Mouse (Mus musculus): ENCODE measurements around the gene Tspan10. TPM values are rescaled to one million over a fixed set of nuclear protein-coding genes. Genes with fewer than 3 reads are reported as not detected.

Gene Tspan10
- polyA plus RNA-seq, 1 experiment from 2014 or later = not detected

- no peak for DNase-seq (ENCODE audit: low spot score)
- Histone ChIP-seq H3K27ac (no peak overlapping the region), H3K4me3 (replicated peaks; ENCODE audit: low read depth, low read length) (no peak overlapping the region), H3K27me3 (ENCODE audit: insufficient read depth, low read length) (no peaks in the 10 kb centered on the region), H3K4me1 (replicated peaks; ENCODE audit: insufficient read depth, low read length) (no peaks in the 10 kb centered on the region; the same call in 1 of the 2 replicates), H3K9ac (ENCODE audit: low read depth, low read length) (no peak overlapping the region), H3K9me3 (replicated peaks; ENCODE audit: low read length) (no peaks in the 10 kb centered on the region), H3K36me3 (ENCODE audit: insufficient read depth, low read length) (no peaks in the 10 kb centered on the region), H3K4me2 (ENCODE audit: low read length) (no peak overlapping the region)
- WGBS = 54% methylated on average over 3 of the region's 3 CpGs
- no peak for TF ChIP-seq CTCF (IDR thresholded peaks at IDR 0.05; ENCODE audit: low read depth)
- no peak for ATAC-seq (replicated peaks; ENCODE audit: low FRiP score, low read depth)
Observed at GRCm38 (mm10) chr11:120452246-120452645, 9.8 kb downstream of the Tspan10 start.

GRCm38 (mm10) chr11:120453306-120453705 lies 10.9 kb downstream of the Tspan10 start, which contains the start of gene Pde6g:
Gene Pde6g (minus strand): TSS chr11:120453500.
- Histone ChIP-seq H3K4me2 (ENCODE audit: low read length) (no peak within 1 kb of the TSS), H3K9ac (ENCODE audit: low read depth, low read length) (no peak within 1 kb of the TSS), H3K27me3 (ENCODE audit: insufficient read depth, low read length) (no peaks in the 10 kb centered on the region), H3K27ac (no peak within 1 kb of the TSS), H3K4me1 (replicated peaks; ENCODE audit: insufficient read depth, low read length) (no peaks in the 10 kb centered on the region; the same call in 1 of the 2 replicates), H3K9me3 (replicated peaks; ENCODE audit: low read length) (no peaks in the 10 kb centered on the region), H3K36me3 (ENCODE audit: insufficient read depth, low read length) (no peaks in the 10 kb centered on the region), H3K4me3 (replicated peaks; ENCODE audit: low read depth, low read length) (no peak within 1 kb of the TSS)
- DNase-seq (ENCODE audit: low spot score) = no peak
- 83% methylated on average over 4 of the region's 4 CpGs for WGBS
- no peak for ATAC-seq (replicated peaks; ENCODE audit: low FRiP score, low read depth)
- no peak for TF ChIP-seq CTCF (IDR thresholded peaks at IDR 0.05; ENCODE audit: low read depth)

- no peak for ATAC-seq (replicated peaks; ENCODE audit: low FRiP score, low read depth)
- Histone ChIP-seq H3K27me3 (ENCODE audit: insufficient read depth, low read length) (no peaks in the 10 kb centered on the region), H3K4me2 (ENCODE audit: low read length) (no peak overlapping the region), H3K4me3 (replicated peaks; ENCODE audit: low read depth, low read length) (no peak overlapping the region), H3K4me1 (replicated peaks; ENCODE audit: insufficient read depth, low read length) (peaks cover 6% of the 10 kb centered on the region), H3K36me3 (ENCODE audit: insufficient read depth, low read length) (0 out of 2 replicates have a peak, but pooled peaks cover 5% of the 10 kb centered on the region), H3K9me3 (replicated peaks; ENCODE audit: low read length) (no peaks in the 10 kb centered on the region), H3K27ac (no peak overlapping the region), H3K9ac (ENCODE audit: low read depth, low read length) (no peak overlapping the region)
- DNase-seq (ENCODE audit: low spot score) = no peak
- 90% methylated on average over 4 of the region's 4 CpGs for WGBS
- TF ChIP-seq CTCF (IDR thresholded peaks at IDR 0.05; ENCODE audit: low read depth) = no peak
Observed at GRCm38 (mm10) chr11:120454965-120455364, 12.5 kb downstream of the Tspan10 start.

- ATAC-seq (replicated peaks; ENCODE audit: low FRiP score, low read depth) = no peak
- Histone ChIP-seq H3K4me3 (replicated peaks; ENCODE audit: low read depth, low read length) (no peak overlapping the region), H3K27me3 (ENCODE audit: insufficient read depth, low read length) (no peaks in the 10 kb centered on the region), H3K27ac (no peak overlapping the region), H3K9me3 (replicated peaks; ENCODE audit: low read length) (no peaks in the 10 kb centered on the region), H3K36me3 (ENCODE audit: insufficient read depth, low read length) (0 out of 2 replicates have a peak, but pooled peaks cover 6% of the 10 kb centered on the region), H3K4me2 (ENCODE audit: low read length) (no peak overlapping the region), H3K9ac (ENCODE audit: low read depth, low read length) (no peak overlapping the region), H3K4me1 (replicated peaks; ENCODE audit: insufficient read depth, low read length) (peaks cover 6% of the 10 kb centered on the region)
- no peak for DNase-seq (ENCODE audit: low spot score)
- WGBS = 93% methylated on average over 7 of the region's 7 CpGs
- TF ChIP-seq CTCF (IDR thresholded peaks at IDR 0.05; ENCODE audit: low read depth) = no peak
Observed at GRCm38 (mm10) chr11:120455413-120455812, 13.0 kb downstream of the Tspan10 start.

GRCm38 (mm10) chr11:120457370-120457769 lies 14.9 kb downstream of the Tspan10 start:
- Histone ChIP-seq H3K9ac (ENCODE audit: low read depth, low read length) (peak overlapping the region; percentile 81), H3K36me3 (ENCODE audit: insufficient read depth, low read length) (peaks cover 19% of the 10 kb centered on the region), H3K27me3 (ENCODE audit: insufficient read depth, low read length) (no peaks in the 10 kb centered on the region), H3K4me3 (replicated peaks; ENCODE audit: low read depth, low read length) (peak overlapping the region; percentile 72), H3K9me3 (replicated peaks; ENCODE audit: low read length) (no peaks in the 10 kb centered on the region), H3K4me2 (ENCODE audit: low read length) (peak overlapping the region; percentile 97), H3K27ac (peak overlapping the region; percentile 69), H3K4me1 (replicated peaks; ENCODE audit: insufficient read depth, low read length) (peaks cover 6% of the 10 kb centered on the region)
- WGBS = 23% methylated on average over 14 of the region's 14 CpGs
- DNase-seq (ENCODE audit: low spot score) (peak; percentile 12), ATAC-seq (replicated peaks; ENCODE audit: low FRiP score, low read depth) (no peak)
- no peak for TF ChIP-seq CTCF (IDR thresholded peaks at IDR 0.05; ENCODE audit: low read depth)

GRCm38 (mm10) chr11:120457772-120458751 lies 15.6 kb downstream of the Tspan10 start, which contains the start of the genes Oxld1 and Ccdc137:
Gene Oxld1 (minus strand): TSS chr11:120458068.
Gene Ccdc137 (plus strand): TSS chr11:120458115.
- ATAC-seq (replicated peaks; ENCODE audit: low FRiP score, low read depth) (peak; percentile 78), DNase-seq (ENCODE audit: low spot score) (peak; percentile 95)
- Histone ChIP-seq H3K27me3 (ENCODE audit: insufficient read depth, low read length) (no peaks in the 10 kb centered on the region), H3K9me3 (replicated peaks; ENCODE audit: low read length) (no peaks in the 10 kb centered on the region), H3K4me1 (replicated peaks; ENCODE audit: insufficient read depth, low read length) (peaks cover 6% of the 10 kb centered on the region), H3K9ac (ENCODE audit: low read depth, low read length) (peak within 1 kb of the TSS; percentile 81), H3K4me2 (ENCODE audit: low read length) (peak within 1 kb of the TSS; percentile 97), H3K4me3 (replicated peaks; ENCODE audit: low read depth, low read length) (peak within 1 kb of the TSS; percentile 72), H3K27ac (peak within 1 kb of the TSS; percentile 69), H3K36me3 (ENCODE audit: insufficient read depth, low read length) (peaks cover 19% of the 10 kb centered on the region)
- 2% methylated on average over 62 of the region's 62 CpGs for WGBS
- TF ChIP-seq CTCF (IDR thresholded peaks at IDR 0.05; ENCODE audit: low read depth) = no peak

Measured in kidney, postnatal 0 days (tissue).